Mouse (Mus musculus) c-Kit-positive CD71-positive TER-119-negative erythroid progenitor cells, embryonic 14.5 days (primary cell): Measurements from ENCODE around the gene Topaz1.
A peak's percentile ranks its signal among the peaks of the same experiment; 100 is the strongest.

Experiments used
- DNase-seq: peaks from one replicate; pipeline ENCODE4 v3.0.0-alpha.2; 2013; ENCODE audit warnings: low read depth

The Topaz1 gene

DNA sequence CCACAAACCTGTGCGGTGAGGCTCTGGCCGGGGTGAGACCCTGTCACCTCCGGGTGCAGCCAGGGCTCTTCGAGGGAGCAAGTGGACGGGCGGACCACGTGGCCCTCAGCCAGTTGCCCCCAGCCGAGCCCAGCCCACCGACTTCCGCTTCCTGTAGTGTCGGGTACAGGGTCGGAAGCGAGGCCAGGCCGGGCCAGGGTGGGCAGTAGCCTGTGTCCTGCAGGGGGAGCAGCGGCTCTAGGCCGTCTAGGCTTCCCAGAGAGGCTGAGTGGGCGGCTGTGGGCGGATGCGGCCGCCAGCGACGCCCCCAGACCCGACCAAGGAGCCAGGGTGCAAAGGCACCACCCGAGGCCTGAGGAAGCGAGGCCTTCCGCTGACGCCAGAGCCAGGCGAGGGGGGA is at the start of gene Topaz1:
Topaz1 (plus strand) TSS at position 287 of the 400 bp plus-strand sequence.
- no peak for DNase-seq

GRCm38 (mm10) chr9:122701817-122702216 is 45.3 kb upstream of the Topaz1 start:
- DNase-seq: peak; percentile 15

- DNase-seq: no peak
Observed at GRCm38 (mm10) chr9:122713836-122714235, 33.3 kb upstream of the Topaz1 start.

DNA sequence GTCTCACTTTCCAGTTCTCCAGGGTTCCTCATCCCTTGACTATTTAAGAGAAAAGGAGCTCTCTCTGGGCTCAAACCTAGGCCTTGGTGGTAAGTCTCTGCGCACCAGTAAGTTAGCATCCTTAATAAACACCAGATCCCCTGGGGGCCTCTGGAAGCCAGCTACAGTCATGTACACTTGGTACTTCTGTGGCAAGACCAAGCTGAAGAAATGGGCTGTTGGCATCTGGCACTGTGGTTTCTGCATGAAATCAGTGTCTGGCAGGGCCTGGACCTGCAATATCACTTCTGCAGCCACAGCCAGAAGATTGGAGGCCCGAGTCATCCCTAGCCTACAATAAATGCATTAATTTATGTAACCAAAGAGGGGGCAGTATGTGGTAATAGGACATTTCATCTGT is 32.1 kb upstream of the Topaz1 start:
- DNase-seq: no peak

DNA sequence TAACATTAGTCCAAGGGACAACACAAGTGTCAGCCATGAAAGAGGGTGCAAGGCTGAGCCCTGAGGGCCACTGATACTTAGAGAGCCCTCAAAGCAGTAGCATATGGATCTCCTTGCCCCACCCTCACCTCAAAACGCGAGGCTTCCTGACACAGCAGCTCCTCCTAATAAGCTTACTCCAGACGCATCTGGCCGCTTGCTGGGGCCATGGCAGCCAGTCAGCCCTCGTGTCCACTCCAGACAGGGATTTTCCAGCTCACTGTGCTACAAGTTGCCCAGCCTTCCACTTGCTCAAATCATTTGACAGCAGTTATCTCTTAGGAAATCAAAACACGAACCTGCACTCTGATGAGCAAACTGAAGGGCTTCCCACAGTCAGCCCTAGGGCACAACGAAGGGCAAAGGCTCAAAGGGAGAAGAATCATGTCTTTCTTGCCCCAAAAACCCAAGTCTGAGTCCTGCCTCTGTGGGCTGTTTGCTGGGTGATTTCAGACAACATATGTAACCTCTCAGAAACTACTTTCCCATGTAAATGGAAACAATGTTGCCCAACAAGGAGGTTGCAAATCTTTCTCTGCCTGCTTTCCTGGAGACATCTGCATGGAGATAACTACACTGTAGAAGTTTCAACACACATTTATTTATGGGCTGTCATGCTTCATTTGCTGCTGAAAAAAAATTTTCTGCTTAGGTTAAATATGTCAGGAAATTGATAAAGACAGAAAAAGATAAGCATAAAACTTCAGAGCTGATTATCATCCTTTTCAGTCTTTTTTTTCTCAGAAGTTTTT is 30.8 kb upstream of the Topaz1 start:
- DNase-seq: no peak

- no peak for DNase-seq
Observed at GRCm38 (mm10) chr9:122722296-122722695, 24.9 kb upstream of the Topaz1 start.

GRCm38 (mm10) chr9:122725046-122725765 is 21.9 kb upstream of the Topaz1 start:
- no peak for DNase-seq

- peak; percentile 16 for DNase-seq
Observed at GRCm38 (mm10) chr9:122729500-122729899, 17.6 kb upstream of the Topaz1 start.

DNA sequence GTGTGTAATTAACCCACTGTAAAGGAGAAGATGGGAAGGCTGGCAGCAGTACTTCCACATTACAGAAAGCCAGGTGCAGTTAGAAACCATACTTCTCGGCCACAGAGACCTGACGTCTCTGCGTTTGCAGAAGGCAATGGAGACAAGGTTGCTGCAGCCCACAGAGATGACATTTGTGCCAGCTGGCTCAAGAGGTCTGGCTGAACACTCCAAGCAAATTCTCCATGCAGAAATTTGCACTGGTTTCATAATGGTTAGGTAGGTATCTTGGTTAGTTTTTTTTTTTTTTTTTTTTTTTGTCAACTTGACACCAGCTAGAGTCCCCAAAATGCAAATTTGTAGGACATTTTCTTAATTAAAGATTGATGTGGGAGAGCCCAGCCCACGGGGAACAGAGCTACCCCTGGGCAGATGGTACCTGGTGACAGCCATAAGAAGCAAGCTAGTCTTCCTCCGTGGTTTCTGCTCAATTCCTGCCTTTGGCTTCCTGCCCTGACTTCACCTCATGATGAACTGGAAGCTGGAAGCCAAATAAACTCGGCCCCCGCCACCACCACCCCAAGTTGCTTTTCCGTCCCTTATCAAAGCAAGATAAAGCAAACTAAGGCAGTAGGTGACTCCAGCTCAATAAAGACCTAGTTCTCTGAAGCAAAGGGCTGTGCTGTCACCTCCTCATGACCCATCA is 14.9 kb upstream of the Topaz1 start:
- DNase-seq: no peak

DNA sequence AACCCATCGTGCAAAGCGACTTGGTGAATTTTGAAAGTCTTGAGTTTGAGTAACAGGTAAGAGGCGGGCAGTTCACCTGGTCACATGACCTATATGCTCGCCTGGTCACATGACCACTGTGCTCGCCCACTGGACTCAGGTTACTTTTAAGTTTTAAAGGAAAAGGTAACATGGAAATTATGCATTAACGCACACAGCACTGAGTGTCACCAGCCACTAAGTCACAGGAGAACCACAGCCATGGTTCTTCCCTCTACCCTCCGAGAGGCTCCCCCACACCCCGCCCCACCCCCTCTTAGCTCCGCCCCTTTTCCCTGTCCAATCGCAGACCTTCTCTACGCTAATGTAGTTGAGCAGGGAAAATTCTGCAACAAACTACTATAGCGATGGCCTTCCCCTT is 13.9 kb upstream of the Topaz1 start:
- no peak for DNase-seq

DNA sequence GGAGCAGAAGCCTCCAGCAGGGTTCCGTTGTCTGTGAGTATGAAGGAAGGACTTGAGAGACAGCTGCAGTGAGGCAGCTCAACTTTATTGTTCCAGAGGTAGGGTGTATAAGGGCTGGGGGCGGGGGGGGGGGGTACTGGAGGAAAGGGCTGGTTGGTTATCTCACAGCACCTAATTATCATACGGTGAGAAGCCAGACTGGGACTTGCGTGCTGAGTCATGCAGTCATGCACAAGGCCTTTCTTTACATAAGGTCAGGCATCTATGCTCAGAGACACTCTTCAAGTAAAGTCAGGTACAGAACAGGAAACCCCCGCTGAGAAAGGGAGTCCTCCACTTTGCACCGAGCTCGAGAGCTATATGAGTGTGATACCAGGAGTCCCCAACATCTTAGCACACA is 12.2 kb upstream of the Topaz1 start:
- DNase-seq: no peak

DNA sequence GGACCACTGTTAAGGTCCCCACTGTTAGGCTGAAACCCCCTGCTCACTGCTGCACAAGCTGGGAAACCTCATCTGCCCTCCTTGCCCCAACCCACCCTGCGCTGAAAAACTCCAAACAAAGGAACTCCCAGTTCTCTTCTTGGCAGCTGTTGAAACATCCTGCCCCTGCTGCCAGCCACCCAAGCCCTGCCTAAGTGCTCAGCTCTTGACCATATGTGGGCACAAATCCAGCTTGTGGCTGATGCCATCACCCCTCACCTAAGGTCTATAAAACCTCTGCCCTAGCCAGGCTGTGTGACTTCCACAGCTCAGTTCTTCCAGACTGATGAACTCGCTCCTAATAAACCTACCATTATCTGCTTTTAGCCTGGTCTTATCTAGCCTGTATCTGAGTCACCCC is 11.1 kb upstream of the Topaz1 start:
- DNase-seq: no peak

DNA sequence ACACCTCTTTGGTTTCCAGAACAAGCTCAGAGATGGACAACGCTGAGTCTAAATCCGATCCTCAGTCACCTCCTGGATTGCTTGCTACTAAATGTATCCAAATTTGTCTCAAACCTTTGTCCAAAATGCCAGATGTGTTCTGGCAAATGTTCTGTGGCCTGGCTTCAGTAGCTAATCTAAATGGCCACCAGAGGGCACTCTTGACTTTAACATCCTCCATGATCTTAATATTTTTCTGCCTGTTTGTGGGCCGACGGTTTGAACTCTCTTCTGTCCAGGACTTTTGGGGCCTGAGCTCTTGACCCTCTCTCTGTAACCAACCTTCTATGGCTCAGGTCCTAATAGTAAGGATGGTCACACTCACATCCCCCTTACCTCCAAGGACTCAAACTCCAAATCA is 10.4 kb upstream of the Topaz1 start:
- peak; percentile 46 for DNase-seq

GRCm38 (mm10) chr9:122745879-122746278 is 1.3 kb upstream of the Topaz1 start:
- DNase-seq: no peak

- DNase-seq: no peak
Observed at GRCm38 (mm10) chr9:122757614-122758013, 10.5 kb downstream of the Topaz1 start.

DNA sequence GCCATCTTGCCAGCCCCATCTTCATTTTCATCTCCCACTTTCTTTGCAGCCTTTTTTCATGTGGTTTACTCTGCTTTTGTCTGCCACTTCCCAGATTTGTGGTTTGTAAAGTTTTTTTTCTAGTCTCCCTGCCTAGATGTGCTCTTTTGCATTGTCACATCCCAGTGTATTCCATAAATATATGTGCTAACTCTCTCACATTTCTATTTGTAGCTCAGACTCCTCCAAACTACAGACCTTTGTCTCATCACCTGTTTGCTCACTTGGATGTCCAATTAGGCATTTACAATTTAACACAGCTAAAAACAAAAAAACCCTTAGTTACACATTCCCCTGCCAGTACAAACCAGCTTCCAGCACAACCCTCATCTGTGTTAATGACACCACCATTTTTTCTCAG is 13.0 kb downstream of the Topaz1 start:
- no peak for DNase-seq

- DNase-seq: no peak
Observed at GRCm38 (mm10) chr9:122785231-122785630, 38.1 kb downstream of the Topaz1 start.

- DNase-seq: no peak
Observed at GRCm38 (mm10) chr9:122786534-122786933, 39.4 kb downstream of the Topaz1 start.

DNA sequence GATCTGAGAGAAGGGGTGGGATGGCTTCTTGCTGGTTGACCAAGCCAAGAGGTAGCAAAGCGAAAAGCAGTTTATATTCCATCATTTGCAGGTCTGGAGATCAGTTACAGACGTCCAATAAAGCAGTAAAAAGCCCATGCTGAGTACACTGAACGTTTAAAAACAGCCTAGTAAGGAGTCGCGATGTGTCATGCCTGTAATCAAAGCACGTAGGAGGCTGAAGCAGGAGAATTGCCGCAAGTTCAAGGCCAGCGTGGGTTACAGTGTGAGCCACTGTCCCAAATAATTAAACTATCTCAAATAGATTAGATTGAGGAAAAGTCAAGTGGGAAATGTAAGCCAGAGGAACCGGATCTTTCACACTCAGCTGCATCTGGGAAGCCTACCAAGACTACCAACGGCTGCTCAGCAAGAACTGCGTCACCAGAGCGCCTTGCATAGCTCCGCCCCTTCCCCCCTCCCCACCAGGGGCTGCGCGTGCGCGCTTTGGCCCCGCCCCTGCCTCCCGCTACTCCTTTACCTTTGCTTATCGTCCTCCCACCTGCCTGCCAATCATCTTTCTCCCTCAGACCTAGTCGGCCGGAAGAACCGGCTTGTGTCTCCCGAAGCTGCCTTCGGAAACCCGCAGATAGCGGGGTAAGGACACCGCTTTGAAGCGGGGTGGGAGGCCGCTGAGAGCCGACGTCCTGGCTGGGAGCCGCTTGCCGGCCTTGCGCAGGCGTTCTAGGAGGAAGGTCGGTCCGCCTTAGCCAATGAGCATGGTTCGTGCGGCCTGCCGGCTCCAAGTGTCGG is 58.1 kb downstream of the Topaz1 start, which contains the start of gene Tcaim:
Tcaim (plus strand) TSS at position 487 of the 792 bp plus-strand sequence.
- peak; percentile 80 for DNase-seq

DNA sequence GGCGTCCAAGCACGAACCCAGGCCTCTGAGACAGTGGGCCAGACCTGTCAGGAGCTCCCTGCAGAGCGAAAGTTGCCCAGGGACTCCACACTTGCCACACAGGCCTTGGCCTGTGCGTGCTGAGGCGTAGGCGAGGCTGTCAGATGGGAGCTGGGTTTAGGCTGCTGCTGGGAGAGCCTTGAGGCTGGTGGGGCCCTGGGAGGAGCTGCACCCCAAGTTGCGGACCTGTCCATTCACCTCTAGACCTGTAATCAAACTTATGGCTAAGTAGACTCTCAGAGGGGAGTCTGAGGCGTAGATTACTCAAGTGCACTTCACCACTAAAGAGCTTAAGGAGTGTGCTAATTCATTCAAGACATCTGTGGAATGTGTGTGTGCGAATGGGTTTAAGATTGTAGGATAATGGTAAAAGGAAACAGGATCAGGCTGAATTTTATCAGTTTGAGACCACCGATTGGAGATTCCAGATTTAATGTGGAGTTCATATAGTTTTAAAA is 58.7 kb downstream of the Topaz1 start:
- no peak for DNase-seq

GRCm38 (mm10) chr9:122807186-122807585 is 60.0 kb downstream of the Topaz1 start:
- no peak for DNase-seq

- DNase-seq: no peak
Observed at GRCm38 (mm10) chr9:122810212-122810611, 63.1 kb downstream of the Topaz1 start.
